Mouse (Mus musculus) forebrain, postnatal 0 days (tissue): ENCODE results near the gene Fam161a. TPM values are rescaled to one million over a fixed set of nuclear protein-coding genes. Genes with fewer than 3 reads are reported as not detected.

Source experiments
- ATAC-seq: fragments of 200-750 bp; cut with Nextera tagmentation; 2 replicates; pipeline ENCODE4 v1.8.0; 2017; ENCODE audit warnings: mild to moderate bottlenecking, moderate library complexity
- DNase-seq: peaks from one replicate; pipeline ENCODE4 v3.0.0-alpha.2; 2015
- H3K27ac ChIP-seq: fragments of 300-500 bp; sonication (generic); 2 replicates; pipeline ENCODE4 v1.5.1; 2014; ENCODE audit warnings: low read depth, mild to moderate bottlenecking, antibody characterized with exemption, low read length, moderate library complexity, mixed read lengths
- H3K27me3 ChIP-seq: fragments of 300-500 bp; sonication (generic); 2 replicates; pipeline ENCODE4 v1.6.1; 2014; ENCODE audit warnings: mild to moderate bottlenecking, low read length, mixed read lengths; ENCODE audit not compliant: insufficient read depth
- H3K36me3 ChIP-seq: fragments of 300-500 bp; sonication (generic); 2 replicates; pipeline ENCODE4 v1.6.1; 2014; ENCODE audit warnings: mild to moderate bottlenecking, moderate library complexity; ENCODE audit not compliant: insufficient read depth
- H3K4me1 ChIP-seq: fragments of 300-500 bp; sonication (generic); 2 replicates; pipeline ENCODE4 v1.6.1; 2014; ENCODE audit warnings: antibody characterized with exemption; ENCODE audit not compliant: insufficient read depth
- H3K4me2 ChIP-seq: fragments of 300-500 bp; sonication (generic); 2 replicates; pipeline ENCODE4 v1.6.1; 2014; ENCODE audit warnings: low read depth, mild to moderate bottlenecking, moderate library complexity
- H3K4me3 ChIP-seq: fragments of 300-500 bp; sonication (generic); 2 replicates; pipeline ENCODE4 v1.5.1; 2014; ENCODE audit warnings: low read depth, low read length, mixed read lengths
- H3K9ac ChIP-seq: fragments of 300-500 bp; sonication (generic); 2 replicates; pipeline ENCODE4 v1.6.1; 2014; ENCODE audit warnings: mild to moderate bottlenecking
- H3K9me3 ChIP-seq: fragments of 300-500 bp; sonication (generic); 2 replicates; pipeline ENCODE4 v1.6.1; 2016; ENCODE audit warnings: low read length
- CTCF ChIP-seq: sonication (generic); IDR thresholded peaks from 2 replicates; pipeline ENCODE4 v1.5.1; 2016; ENCODE audit warnings: antibody characterized with exemption, control low read depth, low read depth
- WGBS: fragments of 180-500 bp; shearing (Covaris S2); extraction: QIAGEN DNeasy Blood & Tissue Kit; methylation state at CpG from one replicate; pipeline ENCODE4 v1.1.7; 2014; 5-methylcytosine and 5-hydroxymethylcytosine counted together
- polyA plus RNA-seq: library from polyadenylated mRNA; unstranded; fragments of >200 nt; fragmentation: Nextera tagmentation; extraction: Ambion mirVana; gene quantifications from 2 replicates; pipeline ENCODE4 v1.2.1, GENCODE M21; 2015
- total RNA-seq: library from RNA; depleted of rRNA; stranded (reverse); fragments of >200 nt; gene quantifications from 2 replicates; pipeline ENCODE4 v1.2.3, GENCODE M21; 2014

Fam161a gene
- total and polyA plus RNA-seq, 2 experiments from 2014 or later, result 6.9 to 7.8 TPM

DNA sequence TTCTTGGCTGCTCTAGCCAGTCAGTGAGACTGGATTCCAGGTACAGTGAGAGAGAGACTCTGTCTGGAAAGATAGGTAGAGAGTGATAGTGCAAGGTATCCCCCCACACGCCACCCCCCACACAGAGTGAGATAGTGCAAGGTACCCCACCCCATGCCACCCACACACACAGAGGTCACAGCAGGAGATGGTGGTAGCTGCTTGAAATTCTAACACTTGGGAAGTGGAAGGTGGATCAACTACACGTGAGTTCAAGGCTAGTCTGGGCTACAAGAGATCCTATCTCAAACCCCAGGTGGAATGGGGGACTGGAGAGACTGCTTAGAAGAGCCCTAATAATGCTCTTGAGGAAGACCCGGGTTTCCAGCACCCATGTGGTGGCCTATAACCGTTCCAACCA is 26.3 kb upstream of the Fam161a start:
- H3K27ac ChIP-seq, result no peak overlapping the region
- H3K27me3 ChIP-seq, result no peaks in the 10 kb centered on the region
- H3K9ac ChIP-seq, result peak overlapping the region; percentile 67; the same call in 1 of the 2 replicates
- 44% methylated on average over 4 of the region's 4 CpGs for WGBS
- DNase-seq (no peak), ATAC-seq (no peak)
- H3K36me3 ChIP-seq, result peaks cover 6% of the 10 kb centered on the region; the same call in 1 of the 2 replicates
- peak overlapping the region; percentile 57 for H3K4me3 ChIP-seq
- 0 out of 2 replicates have a peak, but pooled peaks cover 7% of the 10 kb centered on the region for H3K4me1 ChIP-seq
- TF ChIP-seq CTCF, result no peak
- H3K4me2 ChIP-seq, result peak overlapping the region; percentile 54
- no peaks in the 10 kb centered on the region for H3K9me3 ChIP-seq

GRCm38 (mm10) chr11:22981543-22981950 is 25.8 kb upstream of the Fam161a start:
- peak overlapping the region; percentile 93 for H3K27ac ChIP-seq
- H3K4me1 ChIP-seq, result 0 out of 2 replicates have a peak, but pooled peaks cover 7% of the 10 kb centered on the region
- WGBS, result 5% methylated on average over 12 of the region's 12 CpGs
- peaks cover 6% of the 10 kb centered on the region; the same call in 1 of the 2 replicates for H3K36me3 ChIP-seq
- H3K9me3 ChIP-seq, result no peaks in the 10 kb centered on the region
- no peak for TF ChIP-seq CTCF
- H3K4me2 ChIP-seq, result peak overlapping the region; percentile 54
- H3K4me3 ChIP-seq, result peak overlapping the region; percentile 57
- DNase-seq, result no peak
- peak overlapping the region; percentile 67 for H3K9ac ChIP-seq
- ATAC-seq, result peak; percentile 12
- no peaks in the 10 kb centered on the region for H3K27me3 ChIP-seq

- Histone ChIP-seq H3K4me2 (peak within 1 kb of the TSS; percentile 54), H3K9ac (peak within 1 kb of the TSS; percentile 67), H3K9me3 (no peaks in the 10 kb centered on the region), H3K27me3 (no peaks in the 10 kb centered on the region), H3K4me1 (0 out of 2 replicates have a peak, but pooled peaks cover 7% of the 10 kb centered on the region), H3K4me3 (peak within 1 kb of the TSS; percentile 57), H3K27ac (peak within 1 kb of the TSS; percentile 93), H3K36me3 (peaks cover 6% of the 10 kb centered on the region; the same call in 1 of the 2 replicates)
- peak; percentile 97 for DNase-seq
- peak; percentile 96 for ATAC-seq
- TF ChIP-seq CTCF, result peak; percentile 80
- WGBS, result 4% methylated on average over 42 of the region's 42 CpGs
Observed at GRCm38 (mm10) chr11:22981984-22982757, 25.2 kb upstream of the Fam161a start, which contains the start of the genes Gm28048 and Commd1. TSS of gene Gm28048 (minus strand) at chr11:22982090. TSS of gene Commd1 (minus strand) at chr11:22982382.

DNA sequence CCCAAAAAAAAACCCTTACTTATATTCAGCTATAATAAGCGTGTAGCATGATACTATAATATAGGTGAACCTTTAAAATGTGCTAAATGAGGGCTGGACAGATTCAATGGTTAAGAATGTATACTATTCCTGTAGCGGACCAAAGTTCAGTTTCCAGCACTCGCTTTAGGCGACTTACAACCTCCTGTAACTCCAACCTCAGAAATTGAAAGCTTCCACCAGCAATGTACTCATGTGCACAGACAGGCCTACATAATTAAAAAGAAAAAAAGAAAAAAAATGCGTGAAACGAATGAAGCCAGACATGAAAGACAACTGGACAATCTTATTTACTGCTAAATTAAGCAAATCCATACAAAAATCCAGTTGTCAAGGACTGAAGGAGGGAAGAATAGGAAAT is 24.5 kb upstream of the Fam161a start:
- TF ChIP-seq CTCF, result no peak
- WGBS, result 64% methylated on average over 6 of the region's 6 CpGs
- Histone ChIP-seq H3K27me3 (no peaks in the 10 kb centered on the region), H3K4me3 (peak overlapping the region; percentile 57; the same call in 1 of the 2 replicates), H3K9me3 (no peaks in the 10 kb centered on the region), H3K9ac (no peak overlapping the region; the same call in 1 of the 2 replicates), H3K27ac (no peak overlapping the region), H3K36me3 (peaks cover 6% of the 10 kb centered on the region; the same call in 1 of the 2 replicates), H3K4me2 (peak overlapping the region; percentile 54; the same call in 1 of the 2 replicates), H3K4me1 (0 out of 2 replicates have a peak, but pooled peaks cover 7% of the 10 kb centered on the region)
- DNase-seq (no peak), ATAC-seq (no peak)

- no peak for DNase-seq
- H3K27me3 ChIP-seq, result no peaks in the 10 kb centered on the region
- no peak overlapping the region for H3K4me2 ChIP-seq
- H3K36me3 ChIP-seq, result no peaks in the 10 kb centered on the region
- no peak overlapping the region for H3K4me3 ChIP-seq
- TF ChIP-seq CTCF, result no peak
- ATAC-seq, result no peak
- 0 out of 2 replicates have a peak, but pooled peaks cover 7% of the 10 kb centered on the region for H3K4me1 ChIP-seq
- H3K9ac ChIP-seq, result no peak overlapping the region
- H3K27ac ChIP-seq, result no peak overlapping the region
- no peaks in the 10 kb centered on the region for H3K9me3 ChIP-seq
- WGBS, result 84% methylated on average over 3 of the region's 3 CpGs
Observed at GRCm38 (mm10) chr11:22985510-22985909, 21.8 kb upstream of the Fam161a start.

DNA sequence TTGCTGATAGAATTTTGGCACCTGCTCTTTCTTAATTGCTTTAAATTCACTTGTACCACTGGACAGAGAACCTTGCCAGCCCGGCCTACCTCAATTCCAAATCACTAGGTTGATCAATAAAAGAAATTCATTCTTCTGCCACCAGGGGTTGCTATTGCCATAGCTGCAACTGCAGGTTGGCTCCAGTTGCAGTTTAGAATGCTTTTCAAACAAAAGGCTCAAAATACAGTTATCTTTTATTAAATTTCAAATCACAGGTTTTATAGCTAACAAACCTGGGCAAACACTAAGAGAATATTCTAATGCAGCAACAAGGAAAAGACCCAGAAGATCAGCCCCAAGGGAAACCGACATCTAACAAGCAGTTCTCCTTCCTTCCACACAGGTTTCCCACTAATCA is 20.0 kb upstream of the Fam161a start:
- no peak overlapping the region for H3K4me2 ChIP-seq
- no peaks in the 10 kb centered on the region for H3K27me3 ChIP-seq
- no peak overlapping the region for H3K9ac ChIP-seq
- no peak overlapping the region for H3K4me3 ChIP-seq
- H3K4me1 ChIP-seq, result peaks cover 4% of the 10 kb centered on the region; the same call in 1 of the 2 replicates
- peak; percentile 87 for TF ChIP-seq CTCF
- ATAC-seq, result no peak
- 41% methylated on average over 2 of the region's 2 CpGs for WGBS
- H3K9me3 ChIP-seq, result no peaks in the 10 kb centered on the region
- DNase-seq, result peak; percentile 85
- no peak overlapping the region for H3K27ac ChIP-seq
- H3K36me3 ChIP-seq, result no peaks in the 10 kb centered on the region

- H3K4me2 ChIP-seq, result peak overlapping the region; percentile 70
- peak overlapping the region; percentile 83 for H3K9ac ChIP-seq
- WGBS, result 45% methylated on average over 1 of the region's 1 CpGs
- DNase-seq, result no peak
- TF ChIP-seq CTCF, result no peak
- peaks cover 4% of the 10 kb centered on the region; the same call in 1 of the 2 replicates for H3K4me1 ChIP-seq
- peaks cover 11% of the 10 kb centered on the region for H3K36me3 ChIP-seq
- no peak for ATAC-seq
- H3K9me3 ChIP-seq, result no peaks in the 10 kb centered on the region
- H3K27ac ChIP-seq, result peak overlapping the region; percentile 93
- peak overlapping the region; percentile 73 for H3K4me3 ChIP-seq
- H3K27me3 ChIP-seq, result no peaks in the 10 kb centered on the region
Observed at GRCm38 (mm10) chr11:22989786-22990185, 17.5 kb upstream of the Fam161a start.
